Mouse (Mus musculus) CH12.LX (cell line): Measurements from ENCODE around the gene Stmn1. TPM values are rescaled to one million over a fixed set of nuclear protein-coding genes. Genes with fewer than 3 reads are reported as not detected.

Source experiments
- DNase-seq: peaks from one replicate; pipeline ENCODE4 v3.0.0-alpha.2; 2013; ENCODE audit errors: extremely low read depth
- H3K27ac ChIP-seq: 2 replicates; pipeline ENCODE4 v1.5.1; 2012; ENCODE audit warnings: low read depth, mild to moderate bottlenecking, control low read depth, moderate library complexity; ENCODE audit not compliant: insufficient read depth
- H3K27me3 ChIP-seq: replicated peaks from 2 replicates; pipeline ENCODE3; 2012; ENCODE audit warnings: inconsistent platforms
- H3K36me3 ChIP-seq, 2 experiments: replicated peaks in 1 of 2; 2 replicates each; pipeline versions ENCODE3 to v1.6.1; 2012; ENCODE audit warnings: inconsistent platforms in 1 of 2, low read length in 1 of 2, mild to moderate bottlenecking in 1 of 2, mixed read lengths in 1 of 2, moderate library complexity in 1 of 2; ENCODE audit not compliant: control insufficient read depth in 1 of 2, insufficient read depth in 1 of 2
- H3K4me1 ChIP-seq, 2 experiments: 2 replicates each; pipeline ENCODE4 v1.6.1; 2012; ENCODE audit warnings: inconsistent platforms in 1 of 2, moderate library complexity in 1 of 2; ENCODE audit not compliant: insufficient read depth in 2 of 2, control insufficient read depth in 1 of 2
- H3K4me2 ChIP-seq: 2 replicates; pipeline ENCODE4 v1.6.1; 2012; ENCODE audit warnings: low read depth, mild to moderate bottlenecking, control low read depth; ENCODE audit not compliant: poor library complexity, insufficient read depth, severe bottlenecking
- H3K4me3 ChIP-seq, 3 experiments: fragments of 150-350 bp in 1 of 3; sonication (generic) in 1 of 3; replicated peaks in 1 of 3; 2 replicates each; pipeline versions ENCODE3 to v1.5.1; 2011 to 2012; ENCODE audit warnings: low read depth in 2 of 3, low read length in 2 of 3, mild to moderate bottlenecking in 2 of 3, moderate library complexity in 2 of 3, control low read depth in 1 of 3, improper control_type of control experiment in 1 of 3, inconsistent platforms in 1 of 3, mixed read lengths in 1 of 3; ENCODE audit not compliant: poor library complexity in 1 of 3
- H3K79me2 ChIP-seq: replicated peaks from 2 replicates; pipeline ENCODE4 v1.6.1; 2012; ENCODE audit warnings: mild to moderate bottlenecking, moderate library complexity; ENCODE audit not compliant: control insufficient read depth, poor library complexity, insufficient read depth, severe bottlenecking; ENCODE audit errors: extremely low read depth
- H3K9ac ChIP-seq: 2 replicates; pipeline ENCODE4 v1.6.1; 2012; ENCODE audit warnings: low read depth, mild to moderate bottlenecking, control low read depth, moderate library complexity; ENCODE audit not compliant: insufficient read depth
- H3K9me3 ChIP-seq: replicated peaks from 2 replicates; pipeline ENCODE3; 2012; ENCODE audit warnings: low read length, inconsistent platforms, mixed read lengths
- CHD1 ChIP-seq: IDR thresholded peaks from 2 replicates; pipeline ENCODE4 v1.6.1; 2012; ENCODE audit warnings: low read depth, low read length, improper control_type of control experiment, inconsistent platforms
- MAX ChIP-seq: IDR thresholded peaks from 2 replicates; pipeline ENCODE4 v1.6.1; 2011; ENCODE audit warnings: low read length, improper control_type of control experiment
- NELFE ChIP-seq: IDR thresholded peaks from 2 replicates; pipeline ENCODE4 v1.6.1; 2011; ENCODE audit warnings: low read depth, low read length, improper control_type of control experiment
- NRF1 ChIP-seq: IDR thresholded peaks from 2 replicates; pipeline ENCODE4 v1.6.1; 2014; ENCODE audit warnings: low read depth, mild to moderate bottlenecking, inconsistent platforms, low read length, improper control_type of control experiment, moderate library complexity
- POLR2AphosphoS2 ChIP-seq: IDR thresholded peaks from 2 replicates; pipeline ENCODE4 v1.6.1; 2011; ENCODE audit warnings: low read depth, low read length, improper control_type of control experiment
- RAD21 ChIP-seq: IDR thresholded peaks from 2 replicates; pipeline ENCODE4 v1.6.1; 2011; ENCODE audit warnings: low read depth, mild to moderate bottlenecking, low read length, improper control_type of control experiment, moderate library complexity
- TCF12 ChIP-seq: IDR thresholded peaks from 2 replicates; pipeline ENCODE4 v1.6.1; 2014; ENCODE audit warnings: low read depth, mild to moderate bottlenecking, inconsistent platforms, low read length, improper control_type of control experiment
- UBTF ChIP-seq: IDR thresholded peaks from 2 replicates; pipeline ENCODE4 v1.6.1; 2012; ENCODE audit warnings: low read depth, mild to moderate bottlenecking, inconsistent platforms, low read length, improper control_type of control experiment, moderate library complexity
- USF2 ChIP-seq: conservative IDR thresholded peaks from 2 replicates; pipeline ENCODE4 v1.6.1; 2011; ENCODE audit warnings: low read depth, low read length, improper control_type of control experiment
- ZKSCAN1 ChIP-seq: IDR thresholded peaks from 2 replicates; pipeline ENCODE4 v1.6.1; 2012; ENCODE audit warnings: low read depth, inconsistent platforms, low read length, improper control_type of control experiment, borderline replicate concordance
- ZMIZ1 ChIP-seq: IDR thresholded peaks from 2 replicates; pipeline ENCODE4 v1.6.1; 2012; ENCODE audit warnings: low read depth, mild to moderate bottlenecking, inconsistent platforms, low read length, improper control_type of control experiment
- ZNF384 ChIP-seq: IDR thresholded peaks from 2 replicates; pipeline ENCODE4 v1.6.1; 2012; ENCODE audit warnings: low read depth, low read length, improper control_type of control experiment, inconsistent platforms
- dilution Hi-C: fragments of 300-500 bp; cut with MboI; formaldehyde crosslinking; loops from 2 replicates; pipeline ENCODE4 v1.14.3; 2020; ENCODE audit warnings: low sequenced_read_pairs; ENCODE audit not compliant: extremely low pct_unique_long_range_greater_than_20kb, extremely low pct_ligation_motif_present
- in situ Hi-C: fragments of 300-500 bp; cut with MboI; formaldehyde crosslinking; loops from 3 replicates; pipeline ENCODE4 v1.14.3; 2019; ENCODE audit warnings: low sequenced_read_pairs, low pct_ligation_motif_present, low pct_unique_long_range_greater_than_20kb, mixed read lengths
- polyA plus RNA-seq: library from polyadenylated mRNA; unstranded; fragments of >175 nt; gene quantifications from 2 replicates; pipeline ENCODE4 v1.2.1, GENCODE M21; 2012; ENCODE audit warnings: low read depth; ENCODE audit not compliant: insufficient read length
- total RNA-seq, 2 experiments: library from RNA; depleted of rRNA; stranded (reverse); fragments of 300-350 nt in 1 of 2; fragments of >200 nt in 1 of 2; gene quantifications; 2 replicates each; pipeline ENCODE4 v1.2.3; 2012 to 2014

Gene Stmn1
- total and polyA plus RNA-seq, 3 experiments, result 31.2 to 39.4 (median 34.7) TPM

DNA sequence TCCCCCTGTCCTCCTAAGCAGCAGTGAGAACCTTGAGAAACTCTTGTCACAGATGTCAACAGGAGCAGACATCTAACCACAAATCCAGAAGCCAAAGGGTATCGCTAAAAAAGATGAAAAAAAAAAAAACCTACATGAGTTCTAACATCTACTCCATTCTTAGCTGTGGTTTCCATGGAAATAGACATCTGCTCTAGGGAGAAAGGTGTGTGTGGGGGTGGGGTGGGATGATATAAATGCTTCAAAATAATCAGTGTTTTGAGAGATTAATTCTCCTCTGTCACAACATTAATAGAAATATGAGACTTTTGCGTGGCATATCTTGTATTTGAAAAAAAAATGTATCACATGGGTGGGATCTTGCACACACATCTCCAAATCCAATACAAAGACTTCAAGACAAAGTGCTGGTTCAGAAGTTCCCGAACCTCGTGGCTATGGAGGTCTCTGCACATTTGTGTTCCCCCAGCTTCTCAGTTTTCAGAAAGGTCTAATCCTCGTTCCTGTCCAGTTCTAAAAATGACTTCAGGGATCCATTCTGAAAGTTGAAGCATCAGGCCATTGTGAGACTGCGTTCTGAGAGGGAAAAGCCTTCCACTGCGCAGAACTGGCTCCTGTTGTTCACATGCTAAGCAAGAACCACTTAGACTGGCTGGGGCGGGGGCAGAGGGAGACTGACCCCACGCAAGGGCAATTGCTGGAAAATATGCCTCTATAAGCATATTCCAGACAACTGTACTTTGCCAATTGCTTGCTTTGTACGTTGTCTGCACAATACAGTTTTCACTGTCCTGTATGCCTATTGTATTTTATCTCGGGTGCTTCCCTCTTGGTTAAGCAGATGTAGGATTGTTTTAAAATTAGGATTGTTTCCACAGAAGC is 1.5 kb upstream of the Stmn1 start:
- TF ChIP-seq ZKSCAN1 (no peak), ZNF384 (no peak), NRF1 (no peak), TCF12 (no peak), MAX (no peak), CHD1 (no peak), NELFE (no peak), USF2 (no peak), UBTF (no peak), POLR2AphosphoS2 (no peak), RAD21 (no peak), ZMIZ1 (no peak)
- Histone ChIP-seq H3K27me3 (peaks cover 45% of the 10 kb centered on the region), H3K27ac (no peak overlapping the region), H3K4me1 (peaks cover 3% of the 10 kb centered on the region in 2 experiments), H3K9me3 (peaks cover 8% of the 10 kb centered on the region), H3K9ac (no peak overlapping the region), H3K36me3 (peaks cover 4 to 5% of the 10 kb centered on the region in 2 experiments), H3K79me2 (no peaks in the 10 kb centered on the region; the same call in 1 of the 2 replicates), H3K4me2 (no peak overlapping the region), H3K4me3 (no peak overlapping the region)
- dilution Hi-C loops (no loop called here), in situ Hi-C loops (no loop called here)
- no peak for DNase-seq

DNA sequence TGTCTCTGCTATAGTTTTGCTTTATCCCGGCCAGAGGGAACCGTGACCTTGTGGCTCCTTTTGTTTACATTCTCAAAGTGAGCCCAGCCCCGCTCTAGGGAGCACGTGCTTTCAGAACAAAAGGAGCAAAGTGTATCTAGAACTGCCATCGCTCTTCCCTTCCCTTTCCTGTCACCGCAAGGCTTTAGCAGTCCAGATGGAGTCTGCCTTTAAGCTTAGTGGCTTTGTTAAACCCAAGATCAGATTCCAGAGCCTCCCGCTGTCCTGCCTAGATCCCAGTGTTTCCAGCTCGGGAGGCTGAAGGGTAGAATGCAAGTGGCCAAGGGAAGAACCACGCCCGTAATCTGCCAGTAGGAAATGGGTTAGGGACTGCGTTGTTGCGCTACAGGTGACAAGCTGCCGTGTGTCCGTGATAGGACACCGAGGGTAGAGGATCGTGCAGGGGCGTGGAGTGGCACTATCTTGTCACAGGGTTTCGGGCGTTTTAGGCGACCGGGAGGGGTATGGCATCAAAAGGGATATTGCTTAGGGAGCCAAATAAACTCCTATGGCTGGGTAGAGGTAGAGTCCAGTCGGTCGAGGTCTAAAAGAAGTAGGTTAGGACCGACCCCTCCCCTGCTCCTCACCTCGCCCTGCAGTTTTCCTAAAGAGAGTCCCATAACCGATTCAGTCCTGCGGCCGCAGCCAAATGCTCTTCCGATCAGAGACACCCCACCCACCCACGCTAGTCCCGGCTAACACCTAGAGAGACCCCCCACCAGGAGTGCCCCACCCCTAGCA is 495 bp upstream of the Stmn1 start:
- Histone ChIP-seq H3K9ac (no peak overlapping the region), H3K9me3 (peaks cover 8% of the 10 kb centered on the region), H3K27ac (no peak overlapping the region), H3K36me3 (peaks cover 4 to 8% of the 10 kb centered on the region in 2 experiments), H3K4me1 (peaks cover 3% of the 10 kb centered on the region in 2 experiments), H3K27me3 (peaks cover 43% of the 10 kb centered on the region), H3K4me3 (no peak overlapping the region), H3K79me2 (no peaks in the 10 kb centered on the region; the same call in 1 of the 2 replicates), H3K4me2 (peak overlapping the region; percentile 87; the same call in 1 of the 2 replicates)
- dilution Hi-C loops, result no loop called here
- DNase-seq, result no peak
- in situ Hi-C loops, result no loop called here
- TF ChIP-seq MAX, result peak; percentile 55; the same call in 1 of the 2 replicates
- no peak for TF ChIP-seq TCF12
